Mouse (Mus musculus) olfactory bulb, adult 2 months (tissue): ENCODE results near the gene 4930544D05Rik.

ENCODE experiments used
- CTCF ChIP-seq: fragments of 200-500 bp; IDR thresholded peaks from 2 replicates; pipeline ENCODE4 v1.5.1; 2012; ENCODE audit warnings: low read depth, mild to moderate bottlenecking, low read length, moderate library complexity; ENCODE audit not compliant: insufficient read depth
- POLR2A ChIP-seq: fragments of 200-500 bp; IDR thresholded peaks from 2 replicates; pipeline ENCODE4 v1.6.1; 2012; ENCODE audit warnings: mild to moderate bottlenecking, low read depth, low read length, moderate library complexity; ENCODE audit not compliant: insufficient read depth

DNA sequence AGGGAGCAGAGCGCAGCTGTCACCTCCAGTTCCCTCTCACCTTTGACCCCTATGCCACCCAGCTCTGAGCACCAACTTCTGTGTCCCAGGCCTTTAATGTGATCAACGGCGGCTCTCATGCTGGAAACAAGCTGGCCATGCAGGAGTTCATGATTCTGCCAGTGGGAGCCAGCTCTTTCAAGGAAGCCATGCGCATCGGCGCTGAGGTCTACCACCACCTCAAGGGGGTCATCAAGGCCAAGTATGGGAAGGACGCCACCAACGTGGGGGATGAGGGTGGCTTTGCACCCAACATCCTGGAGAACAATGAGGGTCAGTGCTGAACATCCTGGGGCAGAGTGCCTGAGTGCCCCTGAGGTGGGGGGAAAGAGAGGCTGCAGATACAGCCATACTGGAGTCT, 44.9 kb downstream of the 4930544D05Rik start:
- TF ChIP-seq CTCF (no peak), POLR2A (no peak)
